Mouse (Mus musculus) lung, adult 2 months (tissue): ENCODE data around the gene Uggt2.

Source experiments
- CTCF ChIP-seq: fragments of 200-500 bp; IDR thresholded peaks from 2 replicates; pipeline ENCODE4 v1.5.1; 2011; ENCODE audit warnings: mild to moderate bottlenecking, low read length, control low read depth; ENCODE audit not compliant: insufficient read depth
- POLR2A ChIP-seq: fragments of 200-500 bp; IDR thresholded peaks from 2 replicates; pipeline ENCODE4 v1.6.1; 2011; ENCODE audit warnings: low read depth, mild to moderate bottlenecking, control low read depth, low read length, borderline replicate concordance; ENCODE audit errors: extremely low read depth

DNA sequence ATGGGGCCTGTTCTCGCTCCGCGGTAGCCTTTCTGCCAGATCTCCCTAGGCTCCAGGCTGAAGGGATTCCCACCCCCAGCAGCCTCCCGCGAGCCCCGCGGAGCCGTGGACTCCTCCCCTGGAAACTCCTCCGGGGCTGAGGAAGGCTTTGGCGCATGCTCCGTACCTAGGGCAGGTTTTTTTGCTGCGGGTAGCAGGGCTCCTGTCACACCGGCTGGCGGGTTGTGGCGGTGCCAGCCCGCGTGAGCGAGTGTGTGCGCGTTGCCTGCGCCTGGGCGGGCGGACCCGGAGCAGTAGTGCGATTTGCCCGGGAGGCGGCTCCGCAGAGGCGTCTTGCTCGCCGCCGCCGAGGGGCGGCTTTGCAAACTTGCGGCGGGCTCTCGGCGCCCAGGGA lies 38.3 kb upstream of the Uggt2 start:
- TF ChIP-seq POLR2A (no peak), CTCF (no peak)
